Mouse (Mus musculus): ENCODE measurements at regions not wholly inside any gene's neighbourhood (a gene's known extent, or its start where the extent isn't known, plus 50 kb on each side); places are given as distances from the start of the nearest gene placed in this dataset.

GRCm38 (mm10) chr1:75693231-75693914 lies 147.3 kb downstream of the Slc4a3 start:
- DNase-seq, result no peak

- no peak for DNase-seq
Measured at GRCm38 (mm10) chr1:75704832-75705650, 159.0 kb downstream of the Slc4a3 start.

GRCm38 (mm10) chr1:75706126-75706525 lies 160.1 kb downstream of the Slc4a3 start:
- DNase-seq, result no peak

GRCm38 (mm10) chr1:75723431-75723830 lies 177.4 kb downstream of the Slc4a3 start:
- DNase-seq, result no peak

GRCm38 (mm10) chr1:75725329-75725728 lies 179.3 kb downstream of the Slc4a3 start:
- no peak for DNase-seq

- DNase-seq, result no peak
Measured at GRCm38 (mm10) chr1:75728859-75729258, 182.8 kb downstream of the Slc4a3 start.

GRCm38 (mm10) chr1:75733791-75734190 lies 187.7 kb downstream of the Slc4a3 start:
- DNase-seq, result no peak

GRCm38 (mm10) chr1:75738651-75739050 lies 192.6 kb downstream of the Slc4a3 start:
- no peak for DNase-seq

- no peak for DNase-seq
Measured at GRCm38 (mm10) chr1:75749665-75750221, 203.7 kb downstream of the Slc4a3 start.

GRCm38 (mm10) chr1:75772131-75772530 lies 226.1 kb downstream of the Slc4a3 start:
- DNase-seq, result no peak

- no peak for DNase-seq
Measured at GRCm38 (mm10) chr1:75773014-75773413, 226.9 kb downstream of the Slc4a3 start.

GRCm38 (mm10) chr1:75778889-75779288 lies 232.8 kb downstream of the Slc4a3 start:
- DNase-seq, result no peak

GRCm38 (mm10) chr1:75783206-75783605 lies 237.1 kb downstream of the Slc4a3 start:
- no peak for DNase-seq

- no peak for DNase-seq
Measured at GRCm38 (mm10) chr1:75786173-75786820, 240.2 kb downstream of the Slc4a3 start.

GRCm38 (mm10) chr1:75791509-75791908 lies 245.4 kb downstream of the Slc4a3 start:
- DNase-seq, result no peak

- DNase-seq, result no peak
Measured at GRCm38 (mm10) chr1:75797793-75798192, 251.7 kb downstream of the Slc4a3 start.

- no peak for DNase-seq
Measured at GRCm38 (mm10) chr1:75798375-75799099, 252.5 kb downstream of the Slc4a3 start.

GRCm38 (mm10) chr1:75804473-75804872 lies 258.4 kb downstream of the Slc4a3 start:
- no peak for DNase-seq

- DNase-seq, result no peak
Measured at GRCm38 (mm10) chr1:75812471-75812870, 266.4 kb downstream of the Slc4a3 start.

GRCm38 (mm10) chr1:75826202-75826601 lies 280.1 kb downstream of the Slc4a3 start:
- DNase-seq, result no peak

- no peak for DNase-seq
Measured at GRCm38 (mm10) chr1:75833071-75833830, 287.2 kb downstream of the Slc4a3 start.

GRCm38 (mm10) chr1:75834361-75834760 lies 288.3 kb downstream of the Slc4a3 start:
- DNase-seq, result no peak

Measured in kidney, adult 11 months (tissue).